Mouse (Mus musculus): ENCODE data around the gene Exoc3l.

GRCm38 (mm10) chr8:105269075-105269458 lies 26.8 kb downstream of the Exoc3l start:
- TF ChIP-seq GATA1 (IDR thresholded peaks at IDR 0.05; ENCODE audit: borderline replicate concordance, low read length), result no peak
- no peak for TF ChIP-seq CTCF (IDR thresholded peaks at IDR 0.05; ENCODE audit: low read depth, low read length)
- TF ChIP-seq TAL1 (conservative IDR thresholded peaks at IDR 0.05; ENCODE audit: low read depth, low read length), result no peak
- no peak for TF ChIP-seq POLR2AphosphoS5 (IDR thresholded peaks at IDR 0.05; ENCODE audit: insufficient replicate concordance, low read depth, low read length)
